Comparison of ENCODE assay signal across 24 mouse cellular contexts in the genomic region with DNA sequence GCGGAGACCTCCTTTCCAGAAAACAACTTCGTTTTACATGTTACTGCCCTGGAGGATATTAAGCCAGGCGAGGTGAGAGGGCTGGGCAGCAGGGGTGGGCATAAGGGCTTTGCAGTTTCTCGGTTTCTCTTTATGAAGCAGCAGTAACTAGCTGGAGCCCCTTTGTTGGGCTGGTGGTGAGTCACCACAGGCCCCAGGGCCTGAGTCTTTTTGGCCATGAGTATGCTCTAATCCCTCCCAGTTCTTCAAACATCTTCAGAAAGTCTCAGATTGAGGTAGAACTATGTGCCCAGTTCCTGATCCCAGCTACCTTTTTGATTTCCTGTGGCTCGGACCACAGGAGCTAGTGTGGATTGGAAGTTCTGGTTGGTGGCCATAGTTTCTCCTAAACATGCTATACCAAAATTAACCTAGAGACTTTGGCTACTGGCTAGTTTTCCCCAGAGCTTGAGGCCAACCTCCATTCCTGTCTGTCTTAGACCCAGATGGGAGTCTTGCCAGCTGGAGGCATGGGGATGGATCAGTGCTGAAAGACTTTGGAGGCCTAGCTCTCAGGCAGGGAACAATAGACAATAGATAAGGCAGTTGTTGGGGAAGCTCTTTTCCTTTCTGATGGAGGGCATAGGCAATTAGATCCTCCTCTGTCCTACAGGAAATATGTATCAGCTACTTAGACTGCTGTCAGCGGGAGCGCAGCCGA. TPM values are rescaled to one million over a fixed set of nuclear protein-coding genes. Genes with fewer than 3 reads are reported as not detected.
A peak's percentile ranks its signal among the peaks of the same experiment; 100 is the strongest.
DNase-seq lines count a peak whose midpoint lies in the region; ATAC-seq and TF ChIP-seq lines count a peak whose summit lies in the region.
"Had no signal": no experiment of that assay in that cellular context is flagged by ENCODE, and none has a peak within 500 bp of the region (broad histone marks: within the 10 kb centered on the region; RNA-seq: fewer than 3 reads in every experiment).

No protein-coding gene starts in this region.

- peak overlapping the region; percentile 15; the same call in 1 of the 2 replicates for H3K9ac ChIP-seq in kidney, embryonic 16.5 days (replicated peaks; ENCODE audit: low read length)
- no peak overlapping the region for H3K9ac ChIP-seq in kidney, embryonic 14.5 days (ENCODE audit: low read depth, low read length)
- H3K9ac ChIP-seq in lung, postnatal 0 days (replicated peaks; ENCODE audit: low read depth) = no peak overlapping the region
- H3K9ac ChIP-seq: embryonic facial prominence, embryonic 12.5 days; forebrain, embryonic 15.5 days; heart, embryonic 12.5 days; hindbrain, embryonic 14.5 days had no signal

- H3K4me3 ChIP-seq in kidney, embryonic 16.5 days (ENCODE audit: low read length) = no peak overlapping the region
- no peak overlapping the region for H3K4me3 ChIP-seq in kidney, embryonic 14.5 days (ENCODE audit: low read length)
- no peak overlapping the region for H3K4me3 ChIP-seq in lung, postnatal 0 days (ENCODE audit: low read depth, low read length)
- H3K4me3 ChIP-seq: embryonic facial prominence, embryonic 12.5 days; forebrain, embryonic 15.5 days; heart, adult 2 months; heart, embryonic 12.5 days; hindbrain, embryonic 10.5 days had no signal

- H3K27me3 ChIP-seq in kidney, embryonic 16.5 days (ENCODE audit: insufficient read depth, low read length) = no peaks in the 10 kb centered on the region
- no peaks in the 10 kb centered on the region for H3K27me3 ChIP-seq in kidney, embryonic 14.5 days (ENCODE audit: control insufficient read depth, insufficient read depth, low read length)
- H3K27me3 ChIP-seq in lung, postnatal 0 days (replicated peaks; ENCODE audit: insufficient read depth, low read length) = no peaks in the 10 kb centered on the region
- H3K27me3 ChIP-seq: embryonic facial prominence, embryonic 12.5 days; forebrain, embryonic 15.5 days; heart, embryonic 12.5 days; Patski had no signal

- no peaks in the 10 kb centered on the region for H3K9me3 ChIP-seq in kidney, embryonic 16.5 days (ENCODE audit: low read length)
- no peaks in the 10 kb centered on the region for H3K9me3 ChIP-seq in kidney, embryonic 14.5 days (ENCODE audit: control insufficient read depth, low read length)
- no peaks in the 10 kb centered on the region for H3K9me3 ChIP-seq in lung, postnatal 0 days (ENCODE audit: low read length)
- H3K9me3 ChIP-seq: embryonic facial prominence, embryonic 12.5 days; forebrain, embryonic 15.5 days; G1E; heart, embryonic 12.5 days; hindbrain, embryonic 10.5 days had no signal

- H3K27ac ChIP-seq in kidney, embryonic 16.5 days (ENCODE audit: low read length) = peak overlapping the region; percentile 50
- H3K27ac ChIP-seq in kidney, embryonic 14.5 days (ENCODE audit: low read depth, low read length) = no peak overlapping the region
- 0 out of 2 replicates have a peak overlapping the region, but pooled peaks have one; percentile 15 for H3K27ac ChIP-seq in lung, postnatal 0 days (ENCODE audit: low read length)
- H3K27ac ChIP-seq: embryonic facial prominence, embryonic 12.5 days; forebrain, embryonic 15.5 days; heart, adult 2 months; hindbrain, embryonic 10.5 days; hindbrain, embryonic 14.5 days had no signal

- TF ChIP-seq EP300 in lung, postnatal 0 days (IDR thresholded peaks at IDR 0.05) = no peak

- 83% methylated on average over 8 of the region's 8 CpGs for WGBS in kidney, embryonic 16.5 days
- WGBS in kidney, embryonic 14.5 days = 83% methylated on average over 8 of the region's 8 CpGs
- 83% methylated on average over 8 of the region's 8 CpGs for WGBS in lung, postnatal 0 days

- H3K4me2 ChIP-seq in kidney, embryonic 16.5 days (replicated peaks; ENCODE audit: low read depth, low read length) = no peak overlapping the region
- no peak overlapping the region for H3K4me2 ChIP-seq in kidney, embryonic 14.5 days (replicated peaks; ENCODE audit: low read depth, low read length)
- no peak overlapping the region for H3K4me2 ChIP-seq in lung, postnatal 0 days (replicated peaks; ENCODE audit: low read depth, low read length)
- H3K4me2 ChIP-seq: embryonic facial prominence, embryonic 12.5 days; forebrain, embryonic 15.5 days; heart, embryonic 12.5 days; hindbrain, embryonic 14.5 days had no signal

- DNase-seq in lung, postnatal 0 days (ENCODE audit: low spot score) = no peak
- DNase-seq in lung, adult 18-20 months = no peak
- DNase-seq in adipocyte (ENCODE audit: low spot score) = peak; percentile 53
- DNase-seq in cerebellum, postnatal 14 days = no peak
- DNase-seq: adrenal gland, postnatal 25 days; B cell, adult 2 months; cerebellum, adult 2 months; cerebellum, postnatal 10 days; heart, adult 2 months had no signal

- peaks cover 59% of the 10 kb centered on the region for H3K36me3 ChIP-seq in kidney, embryonic 16.5 days (ENCODE audit: insufficient read depth, low read length)
- peaks cover 66% of the 10 kb centered on the region for H3K36me3 ChIP-seq in kidney, embryonic 14.5 days (ENCODE audit: control insufficient read depth, insufficient read depth, low read length)
- H3K36me3 ChIP-seq in lung, postnatal 0 days (ENCODE audit: insufficient read depth, low read length) = peaks cover 13% of the 10 kb centered on the region; the same call in 1 of the 2 replicates

- no peak for ATAC-seq in kidney, embryonic 16.5 days (ENCODE audit: low FRiP score, low TSS enrichment)
- no peak for ATAC-seq in kidney, embryonic 14.5 days (ENCODE audit: low FRiP score, low TSS enrichment)
- no peak for ATAC-seq in lung, postnatal 0 days
- ATAC-seq: activated CD4-positive, CD25-positive, alpha-beta regulatory T cell, adult 4 months; CD4-positive, CD25-positive, alpha-beta regulatory T cell, adult 4 months; forebrain, embryonic 15.5 days; Patski had no signal

- H3K4me1 ChIP-seq in kidney, embryonic 16.5 days (ENCODE audit: insufficient read depth, low read length) = peaks cover 12% of the 10 kb centered on the region
- peaks cover 7% of the 10 kb centered on the region; the same call in 1 of the 2 replicates for H3K4me1 ChIP-seq in kidney, embryonic 14.5 days (ENCODE audit: control insufficient read depth, insufficient read depth, low read length)
- no peaks in the 10 kb centered on the region for H3K4me1 ChIP-seq in lung, postnatal 0 days (ENCODE audit: insufficient read depth, low read depth, low read length)
- H3K4me1 ChIP-seq: embryonic facial prominence, embryonic 12.5 days; forebrain, embryonic 15.5 days; hindbrain, embryonic 10.5 days had no signal

- TF ChIP-seq CTCF in lung, postnatal 0 days (IDR thresholded peaks at IDR 0.05) = no peak

RNA-seq across cellular contexts. Expression of gene Cct7, which starts 6.9 kb away (rescaled TPM):
- 555 and 583 TPM in 2 replicates for polyA plus RNA-seq in kidney, embryonic 16.5 days (2015; fragmentation: Nextera tagmentation; extraction: Ambion mirVana)
- polyA plus RNA-seq in kidney, embryonic 14.5 days (2014; fragmentation: Nextera tagmentation; extraction: Ambion mirVana) = 545 and 576 TPM in 2 replicates
- polyA plus RNA-seq in lung, postnatal 0 days (2015; fragmentation: Nextera tagmentation; extraction: Ambion mirVana) = 200 and 210 TPM in 2 replicates

RNA-seq across cellular contexts. Expression of gene Pradc1, which starts 7.4 kb away (rescaled TPM):
- polyA plus RNA-seq in kidney, embryonic 16.5 days (2015; fragmentation: Nextera tagmentation; extraction: Ambion mirVana) = 37.6 and 39.1 TPM in 2 replicates
- 23.3 and 37.8 TPM in 2 replicates for polyA plus RNA-seq in kidney, embryonic 14.5 days (2014; fragmentation: Nextera tagmentation; extraction: Ambion mirVana)
- 47.7 and 54.0 TPM in 2 replicates for polyA plus RNA-seq in lung, postnatal 0 days (2015; fragmentation: Nextera tagmentation; extraction: Ambion mirVana)

RNA-seq across cellular contexts. Expression of gene Smyd5, which starts 12.6 kb away (rescaled TPM):
- 74.4 and 77.0 TPM in 2 replicates for polyA plus RNA-seq in kidney, embryonic 16.5 days (2015; fragmentation: Nextera tagmentation; extraction: Ambion mirVana)
- 54.8 and 68.4 TPM in 2 replicates for polyA plus RNA-seq in kidney, embryonic 14.5 days (2014; fragmentation: Nextera tagmentation; extraction: Ambion mirVana)
- polyA plus RNA-seq in lung, postnatal 0 days (2015; fragmentation: Nextera tagmentation; extraction: Ambion mirVana) = 13.3 and 14.8 TPM in 2 replicates

RNA-seq across cellular contexts. Expression of gene Noto, which starts 20.7 kb away (rescaled TPM):
- not detected in 2 replicates for polyA plus RNA-seq in kidney, embryonic 16.5 days (2015; fragmentation: Nextera tagmentation; extraction: Ambion mirVana)
- polyA plus RNA-seq in kidney, embryonic 14.5 days (2014; fragmentation: Nextera tagmentation; extraction: Ambion mirVana) = not detected in 2 replicates
- polyA plus RNA-seq in lung, postnatal 0 days (2015; fragmentation: Nextera tagmentation; extraction: Ambion mirVana) = 0.24 and 0.27 TPM in 2 replicates
- polyA plus RNA-seq: activated CD4-positive, CD25-positive, alpha-beta regulatory T cell, adult 4 months; adrenal gland, adult 2 months; CD4-positive, CD25-positive, alpha-beta regulatory T cell, adult 4 months; cerebellum, adult 2 months; embryonic facial prominence, embryonic 12.5 days; forebrain, embryonic 11.5 days; forebrain, embryonic 15.5 days; G1E; gonadal fat pad, adult 2 months; heart, adult 2 months; heart, embryonic 12.5 days; heart, embryonic 16.5 days; hindbrain, embryonic 10.5 days; hindbrain, embryonic 14.5 days; Patski had no signal

RNA-seq across cellular contexts. Expression of gene Fbxo41, which starts 58.4 kb away (rescaled TPM):
- polyA plus RNA-seq in kidney, embryonic 16.5 days (2015; fragmentation: Nextera tagmentation; extraction: Ambion mirVana) = 0.08 and 0.09 TPM in 2 replicates
- polyA plus RNA-seq in kidney, embryonic 14.5 days (2014; fragmentation: Nextera tagmentation; extraction: Ambion mirVana) = 0.05 and 0.13 TPM in 2 replicates
- 0.02 TPM in 1 of 2 replicates, not detected in the other for polyA plus RNA-seq in lung, postnatal 0 days (2015; fragmentation: Nextera tagmentation; extraction: Ambion mirVana)
- polyA plus RNA-seq: G1E; heart, embryonic 16.5 days had no signal
